Mouse (Mus musculus) hindbrain, embryonic 16.5 days (tissue): ENCODE measurements around the gene Cd80. TPM values are rescaled to one million over a fixed set of nuclear protein-coding genes. Genes with fewer than 3 reads are reported as not detected.

Experiments used
- ATAC-seq: fragments of 200-750 bp; cut with Nextera tagmentation; 2 replicates; pipeline ENCODE4 v1.8.0; 2017; ENCODE audit warnings: moderate TSS enrichment, moderate library complexity
- H3K27ac ChIP-seq: fragments of 300-500 bp; sonication (generic); 2 replicates; pipeline ENCODE4 v1.5.1; 2014; ENCODE audit warnings: low read depth, mild to moderate bottlenecking, control low read depth, low read length, moderate library complexity
- H3K27me3 ChIP-seq: fragments of 300-500 bp; sonication (generic); replicated peaks from 2 replicates; pipeline ENCODE4 v1.6.1; 2014; ENCODE audit warnings: low read length; ENCODE audit not compliant: control insufficient read depth, insufficient read depth
- H3K36me3 ChIP-seq: fragments of 300-500 bp; sonication (generic); 2 replicates; pipeline ENCODE4 v1.6.1; 2014; ENCODE audit warnings: mild to moderate bottlenecking, low read length, moderate library complexity, mixed read lengths; ENCODE audit not compliant: control insufficient read depth, insufficient read depth
- H3K4me1 ChIP-seq: fragments of 300-500 bp; sonication (generic); 2 replicates; pipeline ENCODE4 v1.6.1; 2014; ENCODE audit warnings: low read depth, low read length; ENCODE audit not compliant: control insufficient read depth, insufficient read depth
- H3K4me2 ChIP-seq: fragments of 300-500 bp; sonication (generic); 2 replicates; pipeline ENCODE4 v1.6.1; 2014; ENCODE audit warnings: mild to moderate bottlenecking, low read length, control low read depth, moderate library complexity
- H3K4me3 ChIP-seq: fragments of 300-500 bp; sonication (generic); 2 replicates; pipeline ENCODE4 v1.5.1; 2014; ENCODE audit warnings: mild to moderate bottlenecking, low read length, control low read depth, moderate library complexity
- H3K9ac ChIP-seq: fragments of 300-500 bp; sonication (generic); 2 replicates; pipeline ENCODE4 v1.6.1; 2014; ENCODE audit warnings: low read depth, mild to moderate bottlenecking, control low read depth, low read length, moderate library complexity
- H3K9me3 ChIP-seq: fragments of 300-500 bp; sonication (generic); 2 replicates; pipeline ENCODE4 v1.6.1; 2014; ENCODE audit warnings: mild to moderate bottlenecking, low read length, moderate library complexity; ENCODE audit not compliant: control insufficient read depth
- WGBS: fragments of 180-500 bp; shearing (Covaris S2); extraction: QIAGEN DNeasy Blood & Tissue Kit; methylation state at CpG from one replicate; pipeline ENCODE4 v1.1.7; 2014; 5-methylcytosine and 5-hydroxymethylcytosine counted together
- polyA plus RNA-seq: library from polyadenylated mRNA; unstranded; fragments of >200 nt; fragmentation: Nextera tagmentation; extraction: Ambion mirVana; gene quantifications from 2 replicates; pipeline ENCODE4 v1.2.1, GENCODE M21; 2015

Cd80 gene
- polyA plus RNA-seq, 1 experiment from 2014 or later: 0.30 TPM

GRCm38 (mm10) chr16:38454533-38455254 lies 667 bp upstream of the Cd80 start:
- no peak overlapping the region for H3K9ac ChIP-seq
- H3K27me3 ChIP-seq: no peaks in the 10 kb centered on the region
- H3K9me3 ChIP-seq: no peaks in the 10 kb centered on the region
- H3K4me3 ChIP-seq: no peak overlapping the region
- no peak overlapping the region for H3K27ac ChIP-seq
- H3K4me2 ChIP-seq: no peak overlapping the region
- no peak for ATAC-seq
- H3K4me1 ChIP-seq: peaks cover 9% of the 10 kb centered on the region
- H3K36me3 ChIP-seq: peaks cover 4% of the 10 kb centered on the region; the same call in 1 of the 2 replicates
- WGBS: 81% methylated on average over 11 of the region's 11 CpGs

GRCm38 (mm10) chr16:38456812-38457567 lies 1.6 kb downstream of the Cd80 start:
- H3K36me3 ChIP-seq: no peaks in the 10 kb centered on the region
- WGBS: 61% methylated on average over 11 of the region's 11 CpGs
- peaks cover under 1% of the 10 kb centered on the region; the same call in 1 of the 2 replicates for H3K4me1 ChIP-seq

DNA sequence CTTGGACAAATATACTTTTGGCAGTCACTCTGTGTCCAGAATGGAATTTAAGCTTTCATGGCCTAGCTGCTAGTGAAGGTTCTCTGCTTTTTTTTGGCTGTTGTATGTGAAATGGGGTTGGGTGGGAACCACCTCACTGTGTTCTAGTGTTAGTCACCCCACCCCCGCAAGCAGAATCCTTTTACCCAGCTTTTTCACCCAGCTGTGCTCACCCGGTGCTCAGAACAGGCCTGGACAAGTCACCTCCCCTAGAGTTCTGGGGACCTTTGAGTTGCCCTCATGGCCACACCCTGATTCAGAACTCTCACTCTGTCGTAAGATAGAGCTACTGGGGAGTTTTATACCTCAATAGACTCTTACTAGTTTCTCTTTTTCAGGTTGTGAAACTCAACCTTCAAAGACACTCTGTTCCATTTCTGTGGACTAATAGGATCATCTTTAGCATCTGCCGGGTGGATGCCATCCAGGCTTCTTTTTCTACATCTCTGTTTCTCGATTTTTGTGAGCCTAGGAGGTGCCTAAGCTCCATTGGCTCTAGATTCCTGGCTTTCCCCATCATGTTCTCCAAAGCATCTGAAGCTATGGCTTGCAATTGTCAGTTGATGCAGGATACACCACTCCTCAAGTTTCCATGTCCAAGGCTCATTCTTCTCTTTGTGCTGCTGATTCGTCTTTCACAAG lies 3.4 kb downstream of the Cd80 start:
- no peak overlapping the region for H3K4me2 ChIP-seq
- no peak for ATAC-seq
- 78% methylated on average over 6 of the region's 6 CpGs for WGBS

More at GRCm38 (mm10) chr16:38456812-38457567, 1.6 kb downstream of the Cd80 start:
- Histone ChIP-seq H3K9me3 (no peaks in the 10 kb centered on the region), H3K27ac (no peak overlapping the region), H3K27me3 (no peaks in the 10 kb centered on the region), H3K4me2 (no peak overlapping the region), H3K9ac (no peak overlapping the region), H3K4me3 (no peak overlapping the region)
- no peak for ATAC-seq

DNA sequence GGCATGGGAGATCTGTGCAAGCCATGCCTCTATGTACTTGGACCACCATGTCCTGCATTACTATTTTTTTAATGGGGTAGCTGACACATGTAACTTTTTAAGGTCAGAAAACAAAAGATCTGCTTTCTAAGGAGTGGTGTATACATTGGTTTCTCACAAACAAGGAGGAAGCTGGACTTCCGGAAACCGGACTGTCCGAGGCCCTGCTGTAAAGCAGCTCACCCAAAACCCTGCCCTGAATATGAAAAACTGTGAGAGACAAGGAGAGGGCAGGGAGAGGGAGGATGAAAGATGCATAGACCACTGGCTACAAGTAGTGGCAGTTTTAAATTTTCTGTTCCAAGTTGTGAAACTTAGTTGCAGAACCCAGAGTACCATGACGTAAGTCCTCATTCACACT lies 4.6 kb downstream of the Cd80 start:
- 92% methylated on average over 4 of the region's 4 CpGs for WGBS
- Histone ChIP-seq H3K36me3 (no peaks in the 10 kb centered on the region), H3K9me3 (no peaks in the 10 kb centered on the region), H3K27me3 (no peaks in the 10 kb centered on the region), H3K9ac (no peak overlapping the region), H3K27ac (no peak overlapping the region), H3K4me2 (no peak overlapping the region), H3K4me3 (no peak overlapping the region), H3K4me1 (no peaks in the 10 kb centered on the region)
- no peak for ATAC-seq

More for the DNA sequence above, 3.4 kb downstream of the Cd80 start:
- no peaks in the 10 kb centered on the region for H3K27me3 ChIP-seq
- no peak overlapping the region for H3K27ac ChIP-seq
- H3K9ac ChIP-seq: no peak overlapping the region
- no peaks in the 10 kb centered on the region for H3K36me3 ChIP-seq
- no peaks in the 10 kb centered on the region for H3K4me1 ChIP-seq
- H3K9me3 ChIP-seq: no peaks in the 10 kb centered on the region
- H3K4me3 ChIP-seq: no peak overlapping the region

DNA sequence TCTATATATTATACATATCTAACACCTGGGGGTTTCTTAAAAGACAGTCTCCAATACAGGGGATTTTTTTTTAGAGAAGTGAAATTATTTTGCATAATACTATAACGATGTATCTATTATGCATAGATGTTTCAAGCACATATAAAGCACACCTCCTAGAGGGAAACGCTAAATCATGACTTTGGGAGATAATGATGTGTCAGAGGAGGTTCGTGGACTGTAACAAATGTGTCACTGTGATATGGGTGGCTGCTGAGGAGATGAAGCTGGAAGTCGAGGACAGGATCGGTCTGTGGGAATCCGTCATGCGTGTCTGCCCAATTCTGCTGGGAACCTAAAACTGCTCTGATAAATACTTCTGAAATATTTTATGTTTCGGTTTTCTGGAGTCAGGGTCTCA lies 6.4 kb downstream of the Cd80 start:
- H3K27me3 ChIP-seq: no peaks in the 10 kb centered on the region
- WGBS: 85% methylated on average over 8 of the region's 8 CpGs
- no peak overlapping the region for H3K4me2 ChIP-seq
- no peaks in the 10 kb centered on the region for H3K9me3 ChIP-seq
- no peak overlapping the region for H3K27ac ChIP-seq
- ATAC-seq: no peak
- no peaks in the 10 kb centered on the region for H3K4me1 ChIP-seq
- H3K4me3 ChIP-seq: no peak overlapping the region
- no peaks in the 10 kb centered on the region for H3K36me3 ChIP-seq
- no peak overlapping the region for H3K9ac ChIP-seq

DNA sequence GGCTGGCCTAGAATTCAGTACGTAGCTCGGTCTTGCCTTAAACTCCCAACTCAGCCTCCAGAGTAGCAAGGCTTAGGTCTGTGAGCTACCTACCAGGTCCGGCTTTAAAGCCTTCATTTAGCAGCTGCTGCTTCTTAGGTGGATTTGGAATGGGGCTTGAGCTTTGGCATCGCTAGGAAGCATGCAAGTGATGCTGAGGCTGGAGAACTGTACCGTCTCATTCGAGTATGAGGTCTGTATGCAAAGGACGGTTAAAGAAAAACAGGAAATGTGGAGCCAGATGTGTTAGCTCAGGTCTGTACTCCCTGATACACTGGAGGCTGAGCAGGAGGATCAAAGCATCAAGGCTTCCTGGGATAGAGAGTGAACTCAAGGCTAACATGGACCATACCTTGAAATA lies 6.8 kb downstream of the Cd80 start:
- Histone ChIP-seq H3K36me3 (no peaks in the 10 kb centered on the region), H3K9me3 (no peaks in the 10 kb centered on the region), H3K9ac (no peak overlapping the region), H3K27ac (no peak overlapping the region), H3K27me3 (no peaks in the 10 kb centered on the region), H3K4me1 (no peaks in the 10 kb centered on the region), H3K4me2 (no peak overlapping the region), H3K4me3 (no peak overlapping the region)
- no peak for ATAC-seq
- WGBS: 85% methylated on average over 7 of the region's 7 CpGs

DNA sequence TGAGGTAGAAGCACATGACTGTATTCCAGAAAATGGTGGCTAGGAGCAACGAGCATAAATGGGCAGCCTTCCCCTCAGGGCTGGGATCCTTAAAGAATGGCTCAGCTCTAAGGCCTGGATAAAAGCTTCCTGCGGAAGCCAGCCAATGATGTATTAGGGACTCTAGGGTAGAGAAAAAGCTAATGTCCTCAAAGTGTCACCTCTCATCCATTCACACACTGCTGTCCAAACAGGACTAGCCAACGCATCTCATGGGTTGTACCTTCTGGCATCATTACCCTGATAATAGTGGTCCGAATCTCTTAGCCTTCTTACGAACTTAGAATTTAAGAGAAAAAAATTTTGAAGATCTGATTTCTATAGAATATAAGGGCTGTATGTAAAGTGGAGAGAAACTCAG lies 7.9 kb downstream of the Cd80 start:
- Histone ChIP-seq H3K27me3 (no peaks in the 10 kb centered on the region), H3K9me3 (no peaks in the 10 kb centered on the region), H3K4me3 (no peak overlapping the region), H3K9ac (no peak overlapping the region), H3K36me3 (no peaks in the 10 kb centered on the region), H3K4me2 (no peak overlapping the region), H3K4me1 (no peaks in the 10 kb centered on the region), H3K27ac (no peak overlapping the region)
- ATAC-seq: no peak
- WGBS: 91% methylated on average over 5 of the region's 5 CpGs

GRCm38 (mm10) chr16:38466089-38466488 lies 10.7 kb downstream of the Cd80 start:
- H3K27me3 ChIP-seq: no peaks in the 10 kb centered on the region
- no peak overlapping the region for H3K27ac ChIP-seq
- no peak overlapping the region for H3K4me3 ChIP-seq
- H3K4me1 ChIP-seq: no peaks in the 10 kb centered on the region
- no peak overlapping the region for H3K9ac ChIP-seq
- no peaks in the 10 kb centered on the region for H3K36me3 ChIP-seq
- no peak overlapping the region for H3K4me2 ChIP-seq
- 76% methylated on average over 4 of the region's 4 CpGs for WGBS
- H3K9me3 ChIP-seq: no peaks in the 10 kb centered on the region
- no peak for ATAC-seq
